Mouse (Mus musculus): ENCODE measurements around the gene Ufc1. TPM values are rescaled to one million over a fixed set of nuclear protein-coding genes. Genes with fewer than 3 reads are reported as not detected.

Ufc1 gene
- polyA plus RNA-seq, 1 experiment from 2014 or later, result 126 TPM

DNA sequence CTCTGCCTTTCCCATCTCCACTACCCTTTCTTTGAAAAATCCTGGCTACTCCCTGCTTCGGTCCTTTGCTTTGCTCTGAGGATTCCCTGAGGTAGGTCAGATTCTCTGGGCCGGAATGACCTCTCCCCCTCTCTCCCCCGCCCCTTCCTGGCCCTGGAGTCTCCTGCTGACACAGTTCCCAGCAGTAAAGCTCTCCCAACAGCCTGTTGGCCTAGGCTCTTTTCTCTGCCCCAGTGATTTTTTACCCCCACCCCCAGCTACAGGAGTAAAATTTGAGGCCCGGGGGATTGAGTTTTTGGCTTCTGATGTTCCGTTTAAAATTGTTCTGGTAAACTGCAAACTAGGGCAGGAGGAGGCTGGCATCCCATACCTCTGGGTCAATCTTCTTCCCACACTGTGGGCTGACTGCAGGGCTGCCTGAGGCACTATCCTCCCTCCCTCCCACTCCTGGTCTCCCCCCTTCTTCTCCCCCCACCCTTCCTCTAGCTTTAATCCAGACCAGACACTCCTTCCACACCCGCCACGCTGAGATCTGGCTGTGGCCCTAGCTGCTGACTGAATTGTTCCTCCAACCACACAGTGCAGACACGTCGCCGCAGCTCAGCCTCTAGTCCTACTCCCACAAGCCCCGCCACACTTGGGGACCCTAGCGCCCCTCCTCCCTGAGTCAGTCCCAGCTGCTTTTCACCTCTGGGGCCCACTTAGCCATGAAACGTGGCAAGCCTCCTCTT, 43.1 kb downstream of the Ufc1 start:
- peak overlapping the region; percentile 59 for H3K4me2 ChIP-seq (ENCODE audit: low read length)
- H3K27ac ChIP-seq (ENCODE audit: low read depth, low read length), result peak overlapping the region; percentile 70
- WGBS, result 4% methylated on average over 13 of the region's 13 CpGs
- no peaks in the 10 kb centered on the region for H3K36me3 ChIP-seq (ENCODE audit: control insufficient read depth, insufficient read depth, low read length)
- ATAC-seq, result no peak
- H3K27me3 ChIP-seq (replicated peaks; ENCODE audit: control insufficient read depth, insufficient read depth, low read length), result no peaks in the 10 kb centered on the region
- H3K9me3 ChIP-seq (ENCODE audit: control insufficient read depth, low read length), result no peaks in the 10 kb centered on the region
- H3K4me1 ChIP-seq (ENCODE audit: control insufficient read depth, insufficient read depth, low read depth, low read length), result peaks cover 31% of the 10 kb centered on the region
- peak overlapping the region; percentile 57 for H3K9ac ChIP-seq (ENCODE audit: low read depth, low read length)
- peak overlapping the region; percentile 37 for H3K4me3 ChIP-seq (ENCODE audit: low read length)

DNA sequence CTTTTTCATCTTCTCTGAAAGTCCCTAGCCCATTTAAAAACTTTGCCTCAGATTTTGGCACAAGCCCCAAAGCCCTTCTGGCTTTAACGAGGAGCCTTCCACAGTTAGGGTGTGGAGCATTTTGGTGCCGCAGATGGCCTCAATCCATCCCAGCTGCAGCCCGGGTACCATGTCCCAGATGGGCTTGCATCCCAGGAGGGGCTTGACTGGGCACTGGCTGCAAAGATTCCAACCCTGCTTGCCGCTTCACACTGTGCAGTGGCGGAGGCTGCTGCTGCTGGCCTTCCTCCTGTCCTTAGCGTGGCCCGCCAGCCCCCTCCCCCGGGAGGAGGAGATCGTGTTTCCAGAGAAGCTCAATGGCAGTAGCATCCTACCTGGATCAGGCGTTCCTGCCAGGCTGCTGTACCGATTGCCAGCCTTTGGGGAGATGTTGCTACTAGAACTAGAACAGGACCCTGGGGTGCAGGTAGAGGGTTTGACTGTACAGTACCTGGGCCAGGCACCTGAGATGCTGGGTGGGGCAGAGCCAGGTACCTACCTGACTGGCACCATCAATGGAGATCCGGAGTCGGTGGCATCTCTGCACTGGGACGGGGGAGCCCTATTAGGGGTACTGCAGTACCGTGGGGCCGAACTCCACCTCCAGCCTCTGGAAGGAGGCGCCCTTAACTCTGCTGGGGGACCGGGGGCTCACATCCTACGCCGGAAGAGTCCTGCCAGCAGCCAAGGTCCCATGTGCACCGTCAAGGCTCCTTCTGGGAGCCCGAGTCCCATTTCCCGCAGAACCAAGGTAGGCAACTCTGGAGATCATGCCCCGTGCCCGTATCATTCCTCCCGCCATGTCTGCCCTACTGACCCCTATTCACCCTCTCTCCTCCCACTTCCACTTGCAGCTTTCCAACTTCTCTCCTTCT, 43.9 kb downstream of the Ufc1 start, which contains the start of gene Ndufs2:
Gene Ndufs2, minus strand, starts transcription at position 709 of the 914 bp plus-strand sequence.
- Histone ChIP-seq H3K4me3 (ENCODE audit: low read length) (peak within 1 kb of the TSS; percentile 37), H3K27ac (ENCODE audit: low read depth, low read length) (peak within 1 kb of the TSS; percentile 70), H3K36me3 (ENCODE audit: control insufficient read depth, insufficient read depth, low read length) (no peaks in the 10 kb centered on the region), H3K4me2 (ENCODE audit: low read length) (peak within 1 kb of the TSS; percentile 59), H3K9ac (ENCODE audit: low read depth, low read length) (peak within 1 kb of the TSS; percentile 57), H3K4me1 (ENCODE audit: control insufficient read depth, insufficient read depth, low read depth, low read length) (peaks cover 35% of the 10 kb centered on the region), H3K9me3 (ENCODE audit: control insufficient read depth, low read length) (no peaks in the 10 kb centered on the region), H3K27me3 (replicated peaks; ENCODE audit: control insufficient read depth, insufficient read depth, low read length) (no peaks in the 10 kb centered on the region)
- WGBS, result 7% methylated on average over 24 of the region's 26 CpGs
- ATAC-seq, result peak; percentile 1; the same call in 1 of the 2 replicates

DNA sequence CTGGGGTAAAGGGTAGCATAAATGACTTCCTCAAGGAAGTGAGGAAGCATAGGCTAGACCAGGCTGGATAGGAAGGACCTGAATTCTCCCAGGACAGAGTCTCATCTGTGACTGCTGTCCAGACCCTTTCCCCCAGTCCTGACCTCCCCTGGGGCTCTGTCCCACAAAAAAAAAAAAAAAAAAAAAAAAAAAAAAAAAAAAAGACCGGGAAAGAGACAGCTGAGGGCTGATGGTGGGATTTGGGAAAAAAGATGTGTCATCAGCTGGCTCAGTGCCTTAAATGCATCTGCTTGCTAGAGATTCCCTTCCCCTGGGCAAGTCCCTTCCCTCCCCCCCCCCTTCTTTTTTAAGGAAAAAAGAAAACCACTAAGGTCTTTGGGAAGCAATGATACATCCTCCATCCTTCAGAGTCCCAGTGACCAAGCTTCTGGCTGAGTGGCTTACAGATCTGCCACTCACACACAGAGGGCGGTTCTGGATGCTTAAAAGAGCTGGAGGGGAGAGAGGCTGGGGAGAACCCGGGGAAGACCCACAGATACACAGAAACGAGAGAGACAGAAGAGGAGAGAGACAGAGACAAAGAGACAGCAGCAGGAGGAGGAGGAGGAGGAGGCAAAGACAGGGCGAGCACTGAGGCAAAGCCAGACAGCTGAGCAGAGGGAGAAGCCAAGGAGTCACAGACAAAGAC, 44.8 kb downstream of the Ufc1 start, which contains the start of gene Adamts4:
Gene Adamts4, plus strand, starts transcription at position 509 of the 688 bp plus-strand sequence.
- no peak for ATAC-seq
- H3K27ac ChIP-seq (ENCODE audit: low read depth, low read length), result peak within 1 kb of the TSS; percentile 64
- no peaks in the 10 kb centered on the region for H3K9me3 ChIP-seq (ENCODE audit: control insufficient read depth, low read length)
- H3K4me2 ChIP-seq (ENCODE audit: low read length), result peak within 1 kb of the TSS; percentile 59
- no peaks in the 10 kb centered on the region for H3K27me3 ChIP-seq (replicated peaks; ENCODE audit: control insufficient read depth, insufficient read depth, low read length)
- 11% methylated on average over 5 of the region's 5 CpGs for WGBS
- no peaks in the 10 kb centered on the region for H3K36me3 ChIP-seq (ENCODE audit: control insufficient read depth, insufficient read depth, low read length)
- H3K4me1 ChIP-seq (ENCODE audit: control insufficient read depth, insufficient read depth, low read depth, low read length), result peaks cover 39% of the 10 kb centered on the region
- H3K4me3 ChIP-seq (ENCODE audit: low read length), result peak within 1 kb of the TSS; percentile 37
- H3K9ac ChIP-seq (ENCODE audit: low read depth, low read length), result peak within 1 kb of the TSS; percentile 55

DNA sequence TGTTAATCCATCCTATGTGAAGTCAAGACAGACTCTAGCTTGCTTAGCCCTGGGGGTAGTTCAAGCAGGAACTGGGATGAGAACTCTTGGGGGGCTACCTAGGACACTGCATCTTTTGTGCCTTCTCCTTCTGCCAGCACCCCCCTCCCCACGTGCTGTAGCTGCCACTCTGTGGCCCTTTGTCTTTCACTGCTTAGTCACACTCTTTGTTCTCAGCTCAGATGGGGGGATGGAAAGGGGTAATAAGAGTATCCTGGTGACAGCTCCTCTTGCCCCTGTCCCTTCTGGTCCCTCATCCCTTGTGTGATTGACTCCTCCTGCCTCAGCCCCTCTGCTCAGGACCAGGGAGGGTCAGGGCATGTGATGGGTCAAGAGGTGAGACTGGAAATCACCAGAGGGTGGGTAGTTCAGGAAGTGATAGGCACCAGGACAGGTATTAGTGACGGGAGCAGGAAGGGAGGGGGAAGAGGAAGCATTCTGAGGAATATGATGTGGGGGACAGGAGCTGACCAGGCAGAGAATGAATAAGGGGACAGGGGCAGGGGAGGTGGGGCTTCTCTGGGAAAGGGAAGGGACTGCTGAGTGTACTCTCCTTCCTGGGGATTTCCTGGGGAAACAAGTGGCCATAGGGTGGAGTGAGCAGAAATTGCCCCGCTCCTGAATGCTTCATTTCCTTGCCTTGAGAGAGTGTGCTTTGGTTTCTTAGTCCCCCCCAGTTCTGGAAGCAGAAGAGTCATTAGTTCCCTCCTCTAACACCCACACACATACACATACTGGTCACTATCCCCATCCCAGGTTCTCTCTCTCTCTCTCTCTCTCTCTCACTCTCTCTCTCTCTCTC, 46.2 kb downstream of the Ufc1 start:
- no peak overlapping the region; the same call in 1 of the 2 replicates for H3K27ac ChIP-seq (ENCODE audit: low read depth, low read length)
- H3K9ac ChIP-seq (ENCODE audit: low read depth, low read length), result no peak overlapping the region
- H3K4me3 ChIP-seq (ENCODE audit: low read length), result no peak overlapping the region
- ATAC-seq, result no peak
- H3K9me3 ChIP-seq (ENCODE audit: control insufficient read depth, low read length), result no peaks in the 10 kb centered on the region
- H3K4me1 ChIP-seq (ENCODE audit: control insufficient read depth, insufficient read depth, low read depth, low read length), result peaks cover 39% of the 10 kb centered on the region
- WGBS, result 36% methylated on average over 3 of the region's 3 CpGs
- H3K27me3 ChIP-seq (replicated peaks; ENCODE audit: control insufficient read depth, insufficient read depth, low read length), result no peaks in the 10 kb centered on the region
- no peaks in the 10 kb centered on the region for H3K36me3 ChIP-seq (ENCODE audit: control insufficient read depth, insufficient read depth, low read length)
- H3K4me2 ChIP-seq (ENCODE audit: low read length), result no peak overlapping the region

DNA sequence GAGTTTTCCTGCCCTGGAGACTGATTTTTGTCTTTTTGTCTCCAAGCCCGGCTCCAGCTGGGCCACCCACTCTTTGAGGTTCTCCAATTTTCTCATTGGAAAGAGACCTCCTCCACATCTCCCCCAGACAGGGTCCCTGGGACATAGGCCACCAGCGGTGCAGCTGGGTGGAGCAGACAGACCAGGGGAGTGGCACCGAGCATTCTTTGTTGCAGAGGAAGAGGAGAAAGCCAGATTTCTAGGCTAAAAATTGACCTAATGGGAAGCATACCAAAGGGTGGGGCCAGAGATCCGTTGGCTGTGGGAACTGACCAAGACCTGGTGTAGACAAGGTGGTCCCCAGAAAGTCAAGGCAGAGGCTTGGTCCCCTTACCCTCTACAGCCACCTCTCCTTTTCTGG, 46.9 kb downstream of the Ufc1 start:
- H3K4me2 ChIP-seq (ENCODE audit: low read length), result peak overlapping the region; percentile 66
- ATAC-seq, result no peak
- H3K4me3 ChIP-seq (ENCODE audit: low read length), result no peak overlapping the region
- H3K27me3 ChIP-seq (replicated peaks; ENCODE audit: control insufficient read depth, insufficient read depth, low read length), result no peaks in the 10 kb centered on the region
- H3K27ac ChIP-seq (ENCODE audit: low read depth, low read length), result no peak overlapping the region
- H3K36me3 ChIP-seq (ENCODE audit: control insufficient read depth, insufficient read depth, low read length), result no peaks in the 10 kb centered on the region
- H3K4me1 ChIP-seq (ENCODE audit: control insufficient read depth, insufficient read depth, low read depth, low read length), result peaks cover 39% of the 10 kb centered on the region
- 30% methylated on average over 4 of the region's 4 CpGs for WGBS
- no peak overlapping the region; the same call in 1 of the 2 replicates for H3K9ac ChIP-seq (ENCODE audit: low read depth, low read length)
- H3K9me3 ChIP-seq (ENCODE audit: control insufficient read depth, low read length), result no peaks in the 10 kb centered on the region

DNA sequence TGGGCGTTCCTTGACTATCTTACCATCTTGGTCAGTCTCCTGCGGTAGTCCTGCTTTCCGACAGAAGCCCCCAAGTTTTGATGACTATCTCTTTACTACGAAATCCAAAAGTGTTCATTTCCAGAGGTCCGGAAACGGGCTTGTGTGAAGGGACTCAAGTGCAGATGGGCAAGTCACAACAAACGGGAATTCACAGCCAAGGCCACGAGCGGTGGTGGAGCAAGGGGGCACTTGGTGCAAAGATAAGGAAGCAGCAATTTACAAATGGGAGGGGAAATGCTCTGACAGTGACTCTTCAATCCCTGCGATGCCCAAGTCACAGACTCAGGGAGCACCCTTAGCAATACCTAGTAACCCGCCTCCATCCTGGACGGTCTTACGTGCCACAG, 47.4 kb downstream of the Ufc1 start:
- Histone ChIP-seq H3K9ac (ENCODE audit: low read depth, low read length) (peak overlapping the region; percentile 64), H3K27ac (ENCODE audit: low read depth, low read length) (peak overlapping the region; percentile 72), H3K4me1 (ENCODE audit: control insufficient read depth, insufficient read depth, low read depth, low read length) (peaks cover 36% of the 10 kb centered on the region), H3K9me3 (ENCODE audit: control insufficient read depth, low read length) (no peaks in the 10 kb centered on the region), H3K27me3 (replicated peaks; ENCODE audit: control insufficient read depth, insufficient read depth, low read length) (no peaks in the 10 kb centered on the region), H3K36me3 (ENCODE audit: control insufficient read depth, insufficient read depth, low read length) (peaks cover 4% of the 10 kb centered on the region; the same call in 1 of the 2 replicates), H3K4me2 (ENCODE audit: low read length) (peak overlapping the region; percentile 66), H3K4me3 (ENCODE audit: low read length) (peak overlapping the region; percentile 72)
- WGBS, result 13% methylated on average over 13 of the region's 13 CpGs
- peak; percentile 3 for ATAC-seq

DNA sequence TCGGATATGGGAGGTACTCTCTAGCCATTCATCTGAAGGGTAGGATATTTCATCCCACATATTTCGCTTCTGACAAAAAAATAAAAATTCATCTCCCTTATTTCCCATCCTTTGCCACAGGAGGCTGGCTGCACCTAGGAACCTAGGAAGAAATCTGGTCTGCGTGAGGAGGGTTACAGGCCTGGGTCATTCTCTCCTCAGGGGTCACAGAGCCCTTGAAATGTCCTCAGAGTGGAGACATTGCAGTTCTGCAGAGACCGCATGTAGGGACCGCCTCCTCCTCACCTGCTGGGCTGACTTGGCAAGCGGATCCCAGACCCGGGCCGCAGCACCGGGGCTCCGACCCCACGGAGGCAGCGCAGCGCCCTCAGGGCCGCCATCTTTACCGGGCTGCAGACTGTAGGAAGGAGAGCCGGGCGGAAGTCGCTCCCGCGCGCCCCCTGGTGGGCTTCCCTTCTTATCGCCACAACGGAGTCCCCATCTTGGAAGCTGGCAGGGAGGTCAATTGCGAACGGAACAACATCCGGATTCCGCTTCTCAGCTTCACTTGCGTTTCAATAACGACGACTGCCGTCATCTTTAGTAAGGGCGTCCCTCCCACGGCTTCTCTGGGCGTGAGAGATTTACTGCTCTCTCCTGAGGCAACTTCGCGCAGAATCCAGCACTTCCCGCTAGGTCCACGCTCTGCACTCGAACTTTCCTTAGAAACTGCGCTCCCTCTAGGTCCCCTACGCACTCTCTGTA, 47.9 kb downstream of the Ufc1 start:
- Histone ChIP-seq H3K4me1 (ENCODE audit: control insufficient read depth, insufficient read depth, low read depth, low read length) (peaks cover 32% of the 10 kb centered on the region), H3K27ac (ENCODE audit: low read depth, low read length) (peak overlapping the region; percentile 77), H3K9me3 (ENCODE audit: control insufficient read depth, low read length) (no peaks in the 10 kb centered on the region), H3K4me3 (ENCODE audit: low read length) (peak overlapping the region; percentile 72), H3K9ac (ENCODE audit: low read depth, low read length) (peak overlapping the region; percentile 93), H3K4me2 (ENCODE audit: low read length) (peak overlapping the region; percentile 73), H3K27me3 (replicated peaks; ENCODE audit: control insufficient read depth, insufficient read depth, low read length) (no peaks in the 10 kb centered on the region), H3K36me3 (ENCODE audit: control insufficient read depth, insufficient read depth, low read length) (peaks cover 5% of the 10 kb centered on the region; the same call in 1 of the 2 replicates)
- peak; percentile 95 for ATAC-seq
- WGBS, result under 1% methylated on average over 41 of the region's 41 CpGs

DNA sequence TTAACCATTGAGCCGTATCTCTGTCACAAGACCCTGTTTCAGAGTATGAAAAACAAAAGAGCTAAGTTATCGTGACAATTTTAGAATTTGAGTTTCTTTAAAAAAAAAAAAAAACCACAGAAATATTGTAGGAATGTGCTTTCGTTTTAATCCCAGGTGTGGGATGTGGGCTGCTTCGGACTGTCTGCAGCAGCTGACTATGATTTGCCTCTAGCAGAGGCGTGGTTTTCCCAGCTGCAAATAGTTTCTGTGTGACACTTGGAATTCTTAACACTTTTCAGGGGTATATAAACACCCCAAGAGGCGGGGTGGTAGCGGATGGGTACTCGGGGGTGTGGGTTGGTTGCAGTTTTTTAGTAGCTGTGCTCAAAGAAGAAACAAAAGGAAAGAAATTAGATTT, 49.5 kb downstream of the Ufc1 start:
- no peak overlapping the region for H3K27ac ChIP-seq (ENCODE audit: low read depth, low read length)
- H3K27me3 ChIP-seq (replicated peaks; ENCODE audit: control insufficient read depth, insufficient read depth, low read length), result no peaks in the 10 kb centered on the region
- H3K9me3 ChIP-seq (ENCODE audit: control insufficient read depth, low read length), result no peaks in the 10 kb centered on the region
- H3K4me3 ChIP-seq (ENCODE audit: low read length), result no peak overlapping the region
- no peak for ATAC-seq
- peaks cover 13% of the 10 kb centered on the region for H3K36me3 ChIP-seq (ENCODE audit: control insufficient read depth, insufficient read depth, low read length)
- no peak overlapping the region for H3K4me2 ChIP-seq (ENCODE audit: low read length)
- no peak overlapping the region for H3K9ac ChIP-seq (ENCODE audit: low read depth, low read length)
- 93% methylated on average over 8 of the region's 8 CpGs for WGBS
- peaks cover 17% of the 10 kb centered on the region for H3K4me1 ChIP-seq (ENCODE audit: control insufficient read depth, insufficient read depth, low read depth, low read length)

Measured in hindbrain, embryonic 16.5 days (tissue).